Mouse (Mus musculus) olfactory bulb, adult 2 months (tissue): ENCODE results near the gene Ntm.

Experiments used
- CTCF ChIP-seq: fragments of 200-500 bp; IDR thresholded peaks from 2 replicates; pipeline ENCODE4 v1.5.1; 2012; ENCODE audit warnings: low read depth, mild to moderate bottlenecking, low read length, moderate library complexity; ENCODE audit not compliant: insufficient read depth
- POLR2A ChIP-seq: fragments of 200-500 bp; IDR thresholded peaks from 2 replicates; pipeline ENCODE4 v1.6.1; 2012; ENCODE audit warnings: mild to moderate bottlenecking, low read depth, low read length, moderate library complexity; ENCODE audit not compliant: insufficient read depth

DNA sequence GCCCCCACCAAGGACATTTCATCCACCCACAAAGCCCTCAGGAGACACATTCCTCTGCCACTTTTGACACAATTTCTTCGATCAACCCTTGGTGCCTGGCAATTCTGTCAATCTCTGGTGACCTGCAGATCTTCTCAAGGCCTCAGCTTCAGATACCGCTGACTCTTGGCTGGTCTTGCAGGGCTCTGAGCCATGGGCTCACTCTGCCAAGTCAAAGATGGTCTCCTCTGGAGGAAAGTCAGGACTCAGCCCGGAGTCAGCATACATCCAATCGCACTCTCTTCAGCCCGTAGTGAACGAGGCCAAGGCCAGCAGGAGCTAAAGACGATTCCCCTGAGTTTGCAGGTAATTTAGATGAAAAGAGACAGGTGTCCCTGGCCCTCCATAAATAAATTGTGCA lies 299.7 kb downstream of the Ntm start:
- TF ChIP-seq POLR2A, result no peak
- TF ChIP-seq CTCF, result no peak
